Mouse (Mus musculus): Measurements from ENCODE around the gene Srl. TPM values are rescaled to one million over a fixed set of nuclear protein-coding genes. Genes with fewer than 3 reads are reported as not detected.

Srl gene
- polyA plus RNA-seq, 1 experiment from 2014 or later = 18.2 TPM

GRCm38 (mm10) chr16:4431841-4432240 lies 109.8 kb downstream of the Srl start:
- Histone ChIP-seq H3K27ac (ENCODE audit: low read length) (no peak overlapping the region), H3K9me3 (ENCODE audit: low read length) (no peaks in the 10 kb centered on the region), H3K36me3 (ENCODE audit: insufficient read depth, low read length) (no peaks in the 10 kb centered on the region), H3K4me3 (ENCODE audit: low read length) (no peak overlapping the region), H3K4me1 (ENCODE audit: insufficient read depth, low read length) (no peaks in the 10 kb centered on the region), H3K9ac (replicated peaks; ENCODE audit: low read length) (no peak overlapping the region), H3K4me2 (replicated peaks; ENCODE audit: low read depth, low read length) (no peak overlapping the region), H3K27me3 (ENCODE audit: insufficient read depth, low read length) (no peaks in the 10 kb centered on the region)
- ATAC-seq (ENCODE audit: low FRiP score, low TSS enrichment) = no peak
- WGBS = 38% methylated on average over 4 of the region's 4 CpGs

GRCm38 (mm10) chr16:4431013-4431412 lies 110.6 kb downstream of the Srl start:
- Histone ChIP-seq H3K4me1 (ENCODE audit: insufficient read depth, low read length) (no peaks in the 10 kb centered on the region), H3K4me2 (replicated peaks; ENCODE audit: low read depth, low read length) (no peak overlapping the region), H3K36me3 (ENCODE audit: insufficient read depth, low read length) (no peaks in the 10 kb centered on the region), H3K9me3 (ENCODE audit: low read length) (no peaks in the 10 kb centered on the region), H3K27ac (ENCODE audit: low read length) (no peak overlapping the region), H3K27me3 (ENCODE audit: insufficient read depth, low read length) (no peaks in the 10 kb centered on the region), H3K9ac (replicated peaks; ENCODE audit: low read length) (no peak overlapping the region), H3K4me3 (ENCODE audit: low read length) (no peak overlapping the region)
- no peak for ATAC-seq (ENCODE audit: low FRiP score, low TSS enrichment)
- 90% methylated on average over 3 of the region's 3 CpGs for WGBS

GRCm38 (mm10) chr16:4430232-4430631 lies 111.4 kb downstream of the Srl start:
- Histone ChIP-seq H3K4me1 (ENCODE audit: insufficient read depth, low read length) (no peaks in the 10 kb centered on the region), H3K9me3 (ENCODE audit: low read length) (no peaks in the 10 kb centered on the region), H3K27ac (ENCODE audit: low read length) (no peak overlapping the region), H3K9ac (replicated peaks; ENCODE audit: low read length) (no peak overlapping the region), H3K27me3 (ENCODE audit: insufficient read depth, low read length) (no peaks in the 10 kb centered on the region), H3K36me3 (ENCODE audit: insufficient read depth, low read length) (no peaks in the 10 kb centered on the region), H3K4me3 (ENCODE audit: low read length) (no peak overlapping the region), H3K4me2 (replicated peaks; ENCODE audit: low read depth, low read length) (no peak overlapping the region)
- ATAC-seq (ENCODE audit: low FRiP score, low TSS enrichment) = no peak
- 77% methylated on average over 5 of the region's 5 CpGs for WGBS

Other genes with a start within 250 kb of the Srl start
- gene Adcy9, start 121.3 kb downstream of the Srl start, polyA plus RNA-seq (2015; fragmentation: Nextera tagmentation; extraction: Ambion mirVana) = 1.0 and 1.1 TPM in 2 replicates
- gene Tfap4, start 18.0 kb upstream of the Srl start, polyA plus RNA-seq (2015; fragmentation: Nextera tagmentation; extraction: Ambion mirVana) = 21.8 and 25.5 TPM in 2 replicates
- 43.6 and 53.6 TPM in 2 replicates for gene Glis2, start 52.9 kb upstream of the Srl start, polyA plus RNA-seq (2015; fragmentation: Nextera tagmentation; extraction: Ambion mirVana)
- gene Pam16, start 83.2 kb upstream of the Srl start, polyA plus RNA-seq (2015; fragmentation: Nextera tagmentation; extraction: Ambion mirVana) = 67.8 and 80.4 TPM in 2 replicates
- gene Vasn, start 98.1 kb upstream of the Srl start, polyA plus RNA-seq (2015; fragmentation: Nextera tagmentation; extraction: Ambion mirVana) = 26.8 TPM in 2 replicates
- 89.6 and 95.3 TPM in 2 replicates for gene Dnaja3, start 98.2 kb upstream of the Srl start, polyA plus RNA-seq (2015; fragmentation: Nextera tagmentation; extraction: Ambion mirVana)
- gene Coro7, start 138.0 kb upstream of the Srl start, polyA plus RNA-seq (2015; fragmentation: Nextera tagmentation; extraction: Ambion mirVana) = 21.4 and 24.0 TPM in 2 replicates
- gene Nmral1, start 177.5 kb upstream of the Srl start, polyA plus RNA-seq (2015; fragmentation: Nextera tagmentation; extraction: Ambion mirVana) = 96.7 and 100 TPM in 2 replicates
- gene Hmox2, start 184.5 kb upstream of the Srl start, polyA plus RNA-seq (2015; fragmentation: Nextera tagmentation; extraction: Ambion mirVana) = 117 and 120 TPM in 2 replicates
- gene Cdip1, start 248.5 kb upstream of the Srl start, polyA plus RNA-seq (2015; fragmentation: Nextera tagmentation; extraction: Ambion mirVana) = 113 and 123 TPM in 2 replicates